Mouse (Mus musculus): ENCODE measurements around the gene Tnfaip3. TPM values are rescaled to one million over a fixed set of nuclear protein-coding genes. Genes with fewer than 3 reads are reported as not detected.

Gene Tnfaip3
- polyA plus RNA-seq, 1 experiment from 2014 or later: 5.0 TPM

DNA sequence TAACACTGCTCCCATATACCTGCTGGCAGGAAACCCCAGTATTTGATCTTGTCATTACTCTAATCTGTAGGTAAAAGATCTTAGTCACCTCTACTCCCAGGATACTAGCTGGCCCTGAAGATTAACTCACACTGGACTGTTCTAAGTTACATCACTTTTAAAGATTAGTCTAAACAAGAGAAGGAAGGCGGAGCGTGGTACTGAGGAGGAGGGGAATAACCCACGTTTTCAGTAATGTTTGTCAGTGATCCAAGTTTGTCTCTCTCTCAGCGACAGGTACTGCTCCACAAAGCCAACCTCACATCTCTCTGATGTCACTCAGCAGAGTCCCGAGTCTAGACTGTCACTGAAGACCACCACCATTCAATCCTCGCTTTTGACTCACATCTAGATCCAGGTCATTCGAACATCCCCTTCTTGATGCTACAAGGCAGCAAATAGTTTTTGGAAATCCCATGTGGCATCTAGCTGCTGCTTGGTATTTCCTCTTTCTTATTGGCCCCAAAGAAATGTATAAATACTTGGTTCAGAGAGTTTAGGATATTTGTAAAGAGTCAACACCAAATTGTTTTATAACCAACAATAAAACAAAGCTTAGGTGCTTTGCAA is 3.5 kb downstream of the Tnfaip3 start:
- Histone ChIP-seq H3K9ac (no peak overlapping the region), H3K4me2 (no peak overlapping the region), H3K4me3 (no peak overlapping the region), H3K27me3 (no peaks in the 10 kb centered on the region), H3K36me3 (peaks cover 10% of the 10 kb centered on the region), H3K4me1 (peaks cover 14% of the 10 kb centered on the region), H3K27ac (no peak overlapping the region), H3K9me3 (no peaks in the 10 kb centered on the region)
- ATAC-seq (ENCODE audit: insufficient number of reproducible peaks, low FRiP score, low TSS enrichment, low read depth): no peak
- WGBS: 78% methylated on average over 7 of the region's 7 CpGs

DNA sequence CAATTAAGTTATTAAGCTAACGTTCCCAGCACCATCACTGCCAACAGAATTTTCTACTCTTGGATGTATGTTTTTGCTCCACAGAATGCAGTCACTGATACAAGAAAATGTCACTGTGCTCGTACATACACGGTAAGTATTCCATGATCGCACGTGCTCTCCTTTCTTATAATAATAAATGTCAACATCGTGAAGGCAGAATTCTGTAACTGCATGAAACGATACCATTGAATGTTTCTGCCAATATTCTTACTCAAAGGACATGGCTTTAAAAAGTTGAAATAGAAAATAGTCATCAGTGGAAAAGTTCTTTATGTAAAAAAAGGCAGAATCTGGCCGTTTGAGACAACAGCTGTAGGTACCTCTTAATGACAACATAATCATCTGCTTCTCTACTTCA is 5.0 kb downstream of the Tnfaip3 start:
- Histone ChIP-seq H3K27ac (no peak overlapping the region), H3K9ac (no peak overlapping the region), H3K27me3 (no peaks in the 10 kb centered on the region), H3K36me3 (peaks cover 21% of the 10 kb centered on the region), H3K9me3 (no peaks in the 10 kb centered on the region), H3K4me3 (no peak overlapping the region), H3K4me1 (peaks cover 6% of the 10 kb centered on the region; the same call in 1 of the 2 replicates), H3K4me2 (no peak overlapping the region)
- no peak for ATAC-seq (ENCODE audit: insufficient number of reproducible peaks, low FRiP score, low TSS enrichment, low read depth)
- WGBS: 84% methylated on average over 8 of the region's 8 CpGs

DNA sequence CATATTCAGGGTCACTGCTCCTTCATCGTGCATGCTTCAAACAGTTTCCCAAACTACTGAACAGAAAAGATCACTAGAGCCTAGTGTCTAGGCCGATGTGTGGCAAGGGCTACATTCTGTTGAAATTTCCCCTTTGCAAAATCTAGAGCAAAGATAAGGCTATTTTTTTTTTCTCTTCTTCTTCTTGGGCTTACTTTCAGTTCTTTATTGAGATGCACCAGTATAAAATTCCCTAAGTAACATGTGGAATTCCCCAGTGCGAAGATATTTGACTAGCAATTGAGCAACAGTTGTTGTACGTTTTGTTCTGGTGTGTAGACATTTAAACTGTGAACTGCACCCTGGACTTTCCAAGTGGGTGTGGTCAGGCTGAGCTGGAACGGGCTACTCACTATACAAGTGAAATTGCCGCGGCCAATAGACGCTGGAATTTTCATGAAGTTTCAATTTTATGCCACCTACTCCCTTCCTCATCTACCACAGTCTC is 6.2 kb downstream of the Tnfaip3 start:
- no peak for ATAC-seq (ENCODE audit: insufficient number of reproducible peaks, low FRiP score, low TSS enrichment, low read depth)
- WGBS: 68% methylated on average over 8 of the region's 8 CpGs
- Histone ChIP-seq H3K27me3 (no peaks in the 10 kb centered on the region), H3K4me2 (no peak overlapping the region), H3K4me1 (peaks cover 3% of the 10 kb centered on the region; the same call in 1 of the 2 replicates), H3K4me3 (no peak overlapping the region), H3K36me3 (peaks cover 33% of the 10 kb centered on the region), H3K9me3 (no peaks in the 10 kb centered on the region), H3K9ac (no peak overlapping the region), H3K27ac (no peak overlapping the region)

DNA sequence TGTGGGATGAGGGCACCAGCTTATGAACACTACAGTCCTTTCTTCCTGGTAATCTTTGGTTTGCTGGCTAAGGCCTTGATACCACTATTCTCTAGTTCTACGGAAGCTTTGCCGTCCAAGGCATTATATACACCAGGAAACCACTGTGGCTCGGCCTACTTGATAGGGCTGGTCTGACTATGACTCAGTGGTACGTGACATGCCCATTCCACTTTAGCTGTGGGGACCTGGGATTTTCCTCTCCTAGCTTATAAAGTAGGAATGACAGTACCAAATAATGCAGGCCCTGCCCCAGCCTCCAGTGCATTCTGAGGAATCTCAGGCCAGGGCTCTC is 6.9 kb downstream of the Tnfaip3 start:
- H3K9ac ChIP-seq: no peak overlapping the region
- H3K27ac ChIP-seq: no peak overlapping the region
- WGBS: 94% methylated on average over 4 of the region's 4 CpGs
- H3K9me3 ChIP-seq: no peaks in the 10 kb centered on the region
- no peak for ATAC-seq (ENCODE audit: insufficient number of reproducible peaks, low FRiP score, low TSS enrichment, low read depth)
- no peaks in the 10 kb centered on the region for H3K4me1 ChIP-seq
- no peak overlapping the region for H3K4me3 ChIP-seq
- no peaks in the 10 kb centered on the region for H3K27me3 ChIP-seq
- no peak overlapping the region for H3K4me2 ChIP-seq
- peaks cover 39% of the 10 kb centered on the region for H3K36me3 ChIP-seq

DNA sequence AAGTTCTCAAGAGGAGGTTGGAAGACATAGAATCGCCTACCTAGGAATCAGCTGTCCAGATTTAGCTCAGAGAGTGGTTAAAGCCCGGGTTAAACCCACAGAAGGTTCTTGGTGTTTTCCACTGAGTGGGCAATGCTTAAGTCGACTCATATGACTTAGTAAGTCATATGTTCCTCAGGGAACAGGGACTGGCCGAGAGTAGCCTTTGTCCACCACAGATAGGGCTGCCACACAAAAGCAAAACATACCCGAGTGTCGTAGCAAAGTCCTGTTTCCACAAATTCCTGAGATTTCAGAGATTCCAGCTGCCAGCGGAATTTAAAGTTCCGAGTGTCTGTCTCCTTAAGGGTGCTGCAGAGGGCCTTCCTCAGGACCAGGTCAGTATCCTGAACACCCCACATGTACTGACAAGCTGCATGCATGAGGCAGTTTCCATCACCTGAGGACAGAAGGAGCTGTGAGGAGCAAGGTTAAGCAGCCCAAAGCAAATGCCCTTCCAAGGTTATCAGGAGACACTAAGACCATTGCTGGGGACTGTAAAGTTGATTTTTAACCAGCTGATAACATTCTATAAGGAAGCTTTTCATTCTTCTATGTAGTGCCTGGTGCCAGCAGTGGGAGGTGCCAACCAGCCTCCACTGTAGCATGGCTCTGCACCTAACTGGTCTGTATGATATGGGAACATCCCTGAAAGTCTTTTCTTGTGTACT is 7.4 kb downstream of the Tnfaip3 start:
- Histone ChIP-seq H3K27ac (no peak overlapping the region), H3K4me3 (no peak overlapping the region), H3K27me3 (no peaks in the 10 kb centered on the region), H3K36me3 (peaks cover 43% of the 10 kb centered on the region), H3K4me2 (no peak overlapping the region), H3K9ac (no peak overlapping the region), H3K9me3 (no peaks in the 10 kb centered on the region), H3K4me1 (no peaks in the 10 kb centered on the region)
- no peak for ATAC-seq (ENCODE audit: insufficient number of reproducible peaks, low FRiP score, low TSS enrichment, low read depth)
- WGBS: 65% methylated on average over 8 of the region's 8 CpGs

DNA sequence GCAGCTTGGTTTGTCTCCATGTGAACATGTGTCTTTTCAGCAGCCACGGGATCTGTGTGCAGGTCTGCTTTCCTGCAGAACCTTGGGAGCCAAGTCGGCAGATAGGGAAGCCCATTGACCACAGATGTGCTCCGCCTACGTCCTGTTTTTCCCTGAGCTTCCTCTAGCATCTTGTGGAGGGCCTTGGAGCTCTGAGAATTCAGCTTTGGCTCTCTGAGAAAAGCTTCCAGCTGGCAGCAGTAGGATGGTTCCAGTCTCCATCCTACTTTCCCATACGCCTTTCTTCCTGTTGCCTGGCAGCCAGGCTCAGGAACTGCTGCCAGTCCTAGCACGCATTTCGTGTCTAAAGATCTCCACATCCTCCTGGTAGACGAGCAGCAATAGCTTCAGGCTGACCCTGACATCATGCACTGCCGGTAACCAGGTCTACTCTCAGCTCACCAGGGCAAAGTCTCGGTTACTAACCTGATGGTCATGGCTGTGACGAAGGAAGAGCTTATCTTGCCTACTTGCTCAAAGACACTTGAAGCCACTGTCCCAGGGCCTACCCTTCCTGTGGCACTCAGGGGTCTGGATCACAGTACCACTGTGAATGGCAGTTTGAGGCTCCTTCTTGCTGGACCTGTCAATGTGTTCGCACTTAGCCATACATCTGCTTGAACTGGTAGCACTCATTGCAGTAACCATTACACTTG is 13.2 kb downstream of the Tnfaip3 start:
- H3K27me3 ChIP-seq: no peaks in the 10 kb centered on the region
- no peak overlapping the region for H3K4me2 ChIP-seq
- no peak overlapping the region for H3K9ac ChIP-seq
- no peak overlapping the region for H3K27ac ChIP-seq
- no peak for ATAC-seq (ENCODE audit: insufficient number of reproducible peaks, low FRiP score, low TSS enrichment, low read depth)
- WGBS: 85% methylated on average over 12 of the region's 12 CpGs
- H3K36me3 ChIP-seq: peaks cover 63% of the 10 kb centered on the region
- no peak overlapping the region for H3K4me3 ChIP-seq
- H3K4me1 ChIP-seq: no peaks in the 10 kb centered on the region
- H3K9me3 ChIP-seq: no peaks in the 10 kb centered on the region

DNA sequence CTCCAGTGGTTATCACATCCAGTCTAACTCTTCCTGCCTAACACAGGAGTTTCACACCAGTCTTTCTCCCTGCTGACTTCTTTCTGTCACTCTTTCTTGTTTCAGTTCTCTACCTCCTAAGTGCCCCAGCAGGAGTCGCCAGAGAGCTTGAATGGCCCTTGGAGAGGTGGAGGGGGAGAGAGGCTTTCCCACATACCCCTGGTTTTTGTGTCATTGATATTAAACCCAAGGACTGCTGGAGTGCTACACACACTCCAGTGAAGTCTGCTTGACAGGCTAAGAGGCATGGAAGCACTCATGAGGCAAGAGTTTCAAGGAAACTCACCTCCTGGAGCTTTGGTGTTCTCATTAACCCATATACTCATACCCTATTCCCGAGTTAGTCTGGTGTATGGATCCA is 16.0 kb downstream of the Tnfaip3 start:
- no peaks in the 10 kb centered on the region for H3K4me1 ChIP-seq
- H3K4me2 ChIP-seq: no peak overlapping the region
- no peak overlapping the region for H3K4me3 ChIP-seq
- peaks cover 39% of the 10 kb centered on the region for H3K36me3 ChIP-seq
- H3K27me3 ChIP-seq: no peaks in the 10 kb centered on the region
- no peaks in the 10 kb centered on the region for H3K9me3 ChIP-seq
- H3K9ac ChIP-seq: no peak overlapping the region
- 64% methylated on average over 2 of the region's 2 CpGs for WGBS
- no peak for ATAC-seq (ENCODE audit: insufficient number of reproducible peaks, low FRiP score, low TSS enrichment, low read depth)
- H3K27ac ChIP-seq: no peak overlapping the region

DNA sequence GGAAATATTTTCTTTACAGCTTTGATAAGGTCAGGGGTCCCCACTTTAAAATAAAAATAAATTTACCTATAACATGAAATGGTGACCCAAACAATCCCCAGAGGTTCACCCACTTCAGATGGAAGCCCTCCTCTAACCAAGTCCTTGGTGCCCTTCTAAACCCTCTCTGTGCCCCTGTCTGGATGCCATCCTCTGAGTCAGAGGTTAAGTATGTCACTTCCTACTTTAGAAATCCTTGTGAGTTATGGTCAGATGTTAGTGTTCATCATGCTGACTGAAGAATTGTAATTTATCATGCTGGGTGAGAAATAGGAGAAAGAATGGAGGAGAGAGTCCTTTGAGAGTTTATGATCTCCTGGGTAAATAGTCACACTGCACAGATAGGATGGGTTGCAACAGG is 19.1 kb downstream of the Tnfaip3 start:
- no peak for ATAC-seq (ENCODE audit: insufficient number of reproducible peaks, low FRiP score, low TSS enrichment, low read depth)
- no peaks in the 10 kb centered on the region for H3K9me3 ChIP-seq
- no peaks in the 10 kb centered on the region for H3K4me1 ChIP-seq
- no peak overlapping the region for H3K4me3 ChIP-seq
- H3K9ac ChIP-seq: no peak overlapping the region
- no peak overlapping the region for H3K27ac ChIP-seq
- H3K36me3 ChIP-seq: peaks cover 10% of the 10 kb centered on the region
- no peaks in the 10 kb centered on the region for H3K27me3 ChIP-seq
- no peak overlapping the region for H3K4me2 ChIP-seq

DNA sequence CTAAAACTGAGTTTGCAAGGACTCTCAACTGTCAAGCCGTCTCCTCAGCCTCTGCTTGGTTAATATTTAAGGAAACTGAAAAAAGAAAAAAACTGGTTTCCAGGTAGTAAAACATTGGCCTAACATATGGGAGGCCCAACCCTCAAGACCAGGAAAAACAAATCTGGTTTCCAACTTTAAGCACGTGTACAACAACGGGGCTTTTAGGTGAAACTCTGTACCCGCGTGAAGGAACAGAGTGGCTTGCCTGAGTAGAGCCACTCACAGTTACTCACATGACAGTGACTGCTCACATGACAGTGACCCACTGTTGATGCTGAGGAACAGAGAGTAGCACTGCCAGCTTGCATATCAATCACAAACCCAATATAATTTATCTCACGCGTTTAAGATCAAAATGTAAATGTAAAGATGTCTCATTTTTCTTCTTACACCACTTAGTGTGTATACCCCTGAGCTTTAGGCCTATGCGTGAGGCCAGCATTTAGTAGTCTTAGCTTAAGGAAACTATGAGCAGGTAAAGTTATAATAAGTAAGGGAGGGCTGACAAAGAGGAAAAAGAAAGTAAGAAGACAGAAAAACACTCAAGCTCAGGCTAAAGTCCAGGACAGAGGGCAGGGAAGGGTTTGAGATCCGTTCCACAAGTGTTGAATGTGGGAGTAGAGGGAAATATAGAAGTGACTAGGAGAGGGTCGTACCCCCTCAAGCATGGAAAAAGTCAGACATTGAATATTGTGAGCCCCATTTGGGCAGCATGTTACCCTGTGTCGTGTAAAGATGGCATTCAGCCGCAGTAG is 19.8 kb downstream of the Tnfaip3 start:
- ATAC-seq (ENCODE audit: insufficient number of reproducible peaks, low FRiP score, low TSS enrichment, low read depth): no peak
- 77% methylated on average over 12 of the region's 12 CpGs for WGBS
- Histone ChIP-seq H3K4me3 (no peak overlapping the region), H3K4me2 (no peak overlapping the region), H3K36me3 (peaks cover 6% of the 10 kb centered on the region; the same call in 1 of the 2 replicates), H3K9me3 (no peaks in the 10 kb centered on the region), H3K9ac (no peak overlapping the region), H3K27ac (no peak overlapping the region), H3K27me3 (no peaks in the 10 kb centered on the region), H3K4me1 (no peaks in the 10 kb centered on the region)

DNA sequence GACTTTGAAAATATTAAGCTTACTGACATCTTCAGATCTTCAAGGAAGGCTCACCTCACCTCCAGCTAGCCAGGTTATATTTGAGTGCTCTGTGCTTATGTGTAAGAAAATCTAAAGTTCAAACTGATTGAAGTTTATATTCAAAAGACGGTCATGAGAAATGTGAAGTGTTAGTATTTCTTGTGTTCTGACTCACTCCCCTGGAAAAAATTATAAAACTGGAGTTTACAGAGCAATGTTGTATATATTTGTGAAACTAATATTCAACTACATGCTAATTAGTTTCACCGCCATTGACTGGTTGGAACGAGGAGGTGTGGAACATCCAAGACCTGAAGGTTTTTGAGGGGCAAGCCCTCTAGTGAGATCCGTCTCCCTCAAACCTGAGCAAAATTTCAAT is 22.5 kb downstream of the Tnfaip3 start:
- Histone ChIP-seq H3K4me1 (no peaks in the 10 kb centered on the region), H3K36me3 (0 out of 2 replicates have a peak, but pooled peaks cover 2% of the 10 kb centered on the region), H3K27ac (no peak overlapping the region), H3K4me2 (no peak overlapping the region), H3K9ac (no peak overlapping the region), H3K9me3 (no peaks in the 10 kb centered on the region), H3K27me3 (no peaks in the 10 kb centered on the region), H3K4me3 (no peak overlapping the region)
- WGBS: 82% methylated on average over 4 of the region's 4 CpGs
- no peak for ATAC-seq (ENCODE audit: insufficient number of reproducible peaks, low FRiP score, low TSS enrichment, low read depth)

DNA sequence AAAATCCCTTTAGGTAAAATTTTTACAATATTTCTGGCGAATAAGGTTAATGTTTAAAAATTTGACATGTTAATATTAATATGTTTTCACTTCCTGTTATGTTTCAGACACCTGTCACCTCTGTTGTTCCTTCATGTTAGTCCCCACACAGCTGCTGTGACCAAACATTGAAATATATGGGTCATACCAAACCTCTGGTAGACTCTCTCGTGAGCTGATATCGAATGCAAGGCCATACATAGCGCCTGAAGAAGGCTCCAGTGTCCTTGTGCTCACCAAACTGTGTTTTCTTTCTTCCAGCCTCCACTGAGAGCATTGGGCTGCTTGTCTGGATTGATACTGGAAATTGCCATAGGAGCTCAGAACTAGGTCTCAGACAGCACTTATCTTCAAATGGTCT is 24.4 kb downstream of the Tnfaip3 start:
- no peak overlapping the region for H3K27ac ChIP-seq
- H3K4me2 ChIP-seq: no peak overlapping the region
- no peak for ATAC-seq (ENCODE audit: insufficient number of reproducible peaks, low FRiP score, low TSS enrichment, low read depth)
- H3K4me1 ChIP-seq: 0 out of 2 replicates have a peak, but pooled peaks cover 2% of the 10 kb centered on the region
- H3K9ac ChIP-seq: no peak overlapping the region
- H3K9me3 ChIP-seq: no peaks in the 10 kb centered on the region
- no peaks in the 10 kb centered on the region for H3K36me3 ChIP-seq
- WGBS: 89% methylated on average over 4 of the region's 4 CpGs
- H3K4me3 ChIP-seq: no peak overlapping the region
- no peaks in the 10 kb centered on the region for H3K27me3 ChIP-seq

DNA sequence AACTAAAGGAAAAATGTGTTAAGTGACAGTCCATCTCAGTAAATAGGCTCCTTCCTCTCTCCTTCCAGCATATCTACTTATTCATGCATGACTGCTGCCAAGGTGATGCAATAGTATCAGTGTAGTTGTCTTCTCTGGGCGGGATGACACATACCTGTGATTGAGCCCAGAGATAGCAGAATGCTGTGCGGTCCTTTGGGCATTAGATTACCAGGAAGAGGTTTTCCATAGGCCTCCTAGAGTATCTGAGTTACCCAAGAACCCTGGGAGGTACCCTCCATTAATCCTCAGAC is 27.6 kb downstream of the Tnfaip3 start:
- Histone ChIP-seq H3K4me2 (no peak overlapping the region), H3K36me3 (no peaks in the 10 kb centered on the region), H3K27ac (no peak overlapping the region), H3K9ac (no peak overlapping the region), H3K27me3 (no peaks in the 10 kb centered on the region), H3K4me1 (0 out of 2 replicates have a peak, but pooled peaks cover 2% of the 10 kb centered on the region), H3K4me3 (no peak overlapping the region), H3K9me3 (no peaks in the 10 kb centered on the region)
- no peak for ATAC-seq (ENCODE audit: insufficient number of reproducible peaks, low FRiP score, low TSS enrichment, low read depth)
- WGBS: 67% methylated on average over 2 of the region's 2 CpGs
